Mouse (Mus musculus) retina, postnatal 7 days (tissue): ENCODE measurements around the gene Glis1.

Experiments used
- DNase-seq: peaks from one replicate; pipeline ENCODE4 v3.0.0-alpha.2; 2012; ENCODE audit warnings: low read depth, low spot score

Gene Glis1

GRCm38 (mm10) chr4:107623916-107624315 lies 189.5 kb downstream of the Glis1 start:
- DNase-seq: no peak

- no peak for DNase-seq
Observed at GRCm38 (mm10) chr4:107624951-107625350, 190.6 kb downstream of the Glis1 start.

DNA sequence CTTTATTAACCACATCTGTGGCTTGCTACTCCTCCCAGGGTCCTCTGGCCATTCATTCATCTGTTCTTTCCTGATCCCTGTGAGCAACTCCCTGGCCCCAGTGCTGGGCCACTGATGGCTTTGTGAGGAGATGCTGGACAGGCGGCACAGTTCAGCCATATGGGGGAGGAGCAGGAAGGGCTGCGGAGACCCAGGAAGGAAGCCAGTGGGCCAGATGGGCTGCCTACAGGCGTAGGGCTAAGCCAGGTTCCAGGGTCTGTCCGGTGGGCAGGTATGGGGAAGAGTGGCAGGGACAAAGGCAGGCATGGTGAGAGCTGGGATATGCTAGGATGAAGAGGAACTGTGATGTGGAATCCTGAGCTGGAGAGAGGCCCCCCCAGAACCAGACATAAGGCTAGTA lies 193.8 kb downstream of the Glis1 start:
- no peak for DNase-seq

GRCm38 (mm10) chr4:107628921-107629411 lies 194.6 kb downstream of the Glis1 start:
- no peak for DNase-seq

GRCm38 (mm10) chr4:107634631-107635030 lies 200.2 kb downstream of the Glis1 start:
- no peak for DNase-seq

- no peak for DNase-seq
Observed at GRCm38 (mm10) chr4:107636099-107636498, 201.7 kb downstream of the Glis1 start.

DNA sequence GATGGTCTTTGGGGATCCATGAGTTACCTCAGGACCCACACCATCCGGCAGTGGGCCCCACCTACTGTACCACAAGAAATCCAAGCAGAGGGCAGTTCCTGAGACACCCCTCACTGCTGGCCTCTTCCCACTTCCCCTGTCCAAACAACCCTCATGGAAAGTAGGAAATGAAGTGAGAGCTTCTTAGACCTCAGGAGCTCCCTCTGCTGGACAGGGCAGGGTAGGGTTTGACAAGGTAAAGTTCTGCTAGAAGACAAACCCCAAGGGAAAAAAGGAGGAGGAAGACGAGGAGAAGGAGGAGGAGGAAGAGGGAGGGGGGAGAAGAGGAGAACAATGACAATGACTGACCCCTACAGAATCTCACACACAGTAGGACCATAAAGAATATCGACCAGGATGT lies 203.3 kb downstream of the Glis1 start:
- no peak for DNase-seq

DNA sequence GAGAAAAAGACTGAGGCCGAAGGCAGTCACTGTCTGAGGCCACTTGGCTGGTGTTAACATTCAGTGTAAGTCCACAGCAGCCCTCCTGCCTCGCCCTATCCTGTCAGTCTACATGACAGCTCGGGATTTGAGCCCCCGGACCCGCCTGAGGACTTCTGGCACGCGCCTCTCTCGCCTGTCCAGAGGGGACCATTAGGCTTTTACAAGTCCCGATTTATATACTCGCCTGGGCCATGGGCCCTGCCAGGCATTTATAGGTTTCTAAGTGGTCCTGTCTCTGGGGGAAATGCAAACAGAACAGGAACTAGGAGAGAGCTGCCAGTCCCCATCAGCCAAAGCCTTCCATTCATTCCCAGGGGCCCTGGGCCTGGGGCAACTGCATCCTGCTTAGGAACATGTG lies 203.9 kb downstream of the Glis1 start:
- DNase-seq: no peak

- DNase-seq: no peak
Observed at GRCm38 (mm10) chr4:107641624-107642023, 207.2 kb downstream of the Glis1 start.

GRCm38 (mm10) chr4:107648959-107649485 lies 214.6 kb downstream of the Glis1 start:
- no peak for DNase-seq

GRCm38 (mm10) chr4:107651021-107651496 lies 216.7 kb downstream of the Glis1 start:
- DNase-seq: no peak

DNA sequence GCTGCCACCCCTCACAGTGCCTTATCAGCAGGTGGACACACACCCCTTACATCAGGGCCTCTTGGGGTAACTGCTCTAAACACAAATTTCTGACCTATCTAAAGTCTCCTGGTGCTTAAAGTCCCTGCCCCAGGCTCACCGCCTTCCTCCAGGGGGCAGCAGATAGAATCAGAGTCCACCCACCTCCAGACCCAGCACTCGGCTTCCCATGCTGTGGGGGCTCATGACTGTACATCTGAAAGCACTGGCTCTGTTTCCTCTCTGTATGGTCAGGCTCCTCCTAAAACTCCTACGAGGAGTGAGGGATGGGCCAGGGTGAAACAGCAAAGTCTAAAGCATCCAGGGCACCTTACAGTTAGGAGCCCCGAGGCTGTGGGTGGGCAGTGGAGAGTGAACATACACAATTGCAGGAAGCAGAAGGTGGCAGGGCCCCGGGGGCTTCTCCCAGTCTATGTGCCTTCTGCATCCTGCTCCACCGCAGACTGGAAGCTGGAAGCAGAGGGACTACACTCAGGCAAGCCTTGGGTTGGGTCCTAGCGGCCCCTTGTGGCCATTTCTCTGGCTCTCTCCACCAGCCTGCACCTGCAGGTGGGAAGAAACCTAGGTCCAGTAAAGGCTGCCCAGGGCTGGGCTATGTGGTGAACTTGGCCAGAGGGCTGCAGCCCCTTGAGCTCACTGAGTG lies 218.3 kb downstream of the Glis1 start:
- peak; percentile 74 for DNase-seq

- no peak for DNase-seq
Observed at GRCm38 (mm10) chr4:107653280-107653643, 218.9 kb downstream of the Glis1 start.

DNA sequence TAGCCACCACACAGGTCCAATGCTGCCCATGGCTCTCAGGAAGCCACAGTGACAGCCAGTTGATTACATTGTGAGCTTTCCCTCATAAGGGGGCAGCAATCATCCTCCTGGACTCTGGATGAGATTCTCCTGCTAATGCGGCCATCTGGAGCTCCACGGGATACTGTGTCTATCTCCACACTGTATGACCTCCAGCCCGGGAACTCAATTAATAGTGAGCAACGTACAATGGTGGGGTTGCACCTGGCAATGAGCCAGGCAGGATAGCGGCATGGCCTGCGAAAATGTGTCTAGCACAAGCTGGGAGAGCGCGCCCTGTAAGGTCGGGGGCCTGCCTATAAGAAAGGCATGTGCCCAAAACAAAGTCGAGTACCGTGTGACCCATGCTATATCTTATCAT lies 226.3 kb downstream of the Glis1 start:
- no peak for DNase-seq

GRCm38 (mm10) chr4:107668514-107668913 lies 234.1 kb downstream of the Glis1 start:
- DNase-seq: no peak

GRCm38 (mm10) chr4:107670731-107671130 lies 236.3 kb downstream of the Glis1 start:
- DNase-seq: no peak

DNA sequence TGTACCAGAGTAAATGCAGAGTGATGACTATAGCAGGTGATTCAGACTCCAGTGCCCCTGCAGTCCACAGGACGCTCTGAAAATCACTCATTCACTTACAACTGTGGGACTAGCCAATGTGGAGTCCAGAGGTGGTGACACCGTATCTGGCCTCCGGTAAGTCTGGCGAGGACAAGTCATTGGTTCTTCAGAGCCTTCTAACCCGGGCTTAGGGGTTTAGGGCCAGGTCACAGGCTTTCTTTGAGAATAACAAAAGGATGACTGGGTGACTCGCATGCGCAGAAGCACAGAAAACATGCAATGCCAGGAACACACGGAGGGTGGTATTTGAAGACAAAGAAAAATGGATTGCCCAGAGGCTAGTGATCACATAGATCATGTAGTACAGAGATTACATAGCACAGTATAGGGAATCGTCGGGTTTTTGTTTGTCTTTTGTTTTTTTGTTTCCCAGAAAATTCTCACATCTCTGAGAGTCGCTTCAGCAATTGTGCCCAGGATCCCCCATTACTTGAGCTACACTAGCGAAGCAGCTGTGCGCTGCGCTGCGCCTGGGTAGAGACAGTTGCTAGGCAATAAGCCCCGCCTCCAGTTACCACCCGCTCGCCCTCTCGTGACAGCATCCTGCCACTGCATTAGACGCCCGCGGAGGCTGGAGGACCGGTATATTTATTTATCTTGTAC lies 239.4 kb downstream of the Glis1 start:
- DNase-seq: peak; percentile 71

- no peak for DNase-seq
Observed at GRCm38 (mm10) chr4:107674322-107674644, 239.9 kb downstream of the Glis1 start.

DNA sequence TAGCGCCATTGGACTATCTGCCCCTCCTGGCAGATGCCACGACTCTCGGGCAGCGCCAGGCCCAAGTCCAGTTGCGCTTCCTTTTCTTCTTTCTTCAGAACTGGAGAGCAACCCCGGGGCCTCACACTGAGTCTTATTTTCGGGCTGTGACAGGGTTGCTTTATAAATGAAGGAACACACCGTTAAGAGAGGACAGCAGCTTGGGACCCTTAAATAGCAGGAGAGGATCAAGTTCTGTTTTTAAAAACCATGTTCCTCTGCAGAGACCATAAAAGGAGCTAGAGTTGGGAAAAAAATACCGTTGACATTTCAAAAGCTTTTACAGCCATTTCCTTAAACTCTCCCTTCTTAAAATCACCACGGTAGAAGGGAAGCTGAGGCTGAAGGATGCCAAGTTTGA lies 241.3 kb downstream of the Glis1 start:
- DNase-seq: no peak

GRCm38 (mm10) chr4:107680311-107681098 lies 246.1 kb downstream of the Glis1 start:
- DNase-seq: no peak

- no peak for DNase-seq
Observed at GRCm38 (mm10) chr4:107681099-107681849, 246.9 kb downstream of the Glis1 start.
